Mouse (Mus musculus): ENCODE results near the gene Srp68.

DNA sequence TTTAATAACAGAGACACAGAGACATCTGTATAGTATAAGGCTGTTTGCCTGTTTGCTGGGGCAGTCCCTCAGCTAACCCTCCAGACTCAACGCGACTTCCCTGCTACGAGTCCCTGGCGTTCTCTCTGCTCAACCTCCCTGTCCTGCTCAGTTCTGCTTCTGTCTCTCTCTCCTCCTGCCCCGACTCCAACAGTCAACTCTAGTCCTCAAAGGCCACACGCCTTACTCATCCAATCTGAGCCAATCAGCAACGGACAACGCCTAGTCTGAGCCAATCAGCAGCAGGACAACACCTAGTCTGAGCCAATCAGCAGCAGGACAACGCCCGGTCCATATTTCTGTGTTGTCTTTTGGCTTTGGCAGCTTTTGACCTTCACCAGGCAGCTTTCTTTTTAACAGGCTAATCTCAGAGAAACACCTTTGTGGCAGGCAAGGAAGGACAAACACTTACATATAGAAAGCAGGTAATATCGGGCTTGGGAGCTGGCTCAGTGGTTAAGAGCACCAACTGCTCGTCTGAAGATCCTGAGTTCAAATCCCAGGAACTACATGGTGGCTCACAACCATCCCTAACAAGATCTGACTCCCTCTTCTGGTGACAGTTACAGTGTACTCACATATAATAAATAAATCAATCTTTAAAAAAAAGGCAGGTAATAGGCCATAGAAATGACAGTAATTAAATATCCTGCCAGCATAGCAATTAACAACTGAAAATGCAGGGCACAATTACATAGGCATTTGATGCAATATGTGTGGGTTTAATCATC, 33.9 kb upstream of the Srp68 start:
- no peak for TF ChIP-seq CTCF (IDR thresholded peaks at IDR 0.05; ENCODE audit: control insufficient read depth, insufficient read depth, insufficient read length)
- no peak for TF ChIP-seq MAX (IDR thresholded peaks at IDR 0.05)
- TF ChIP-seq USF1 (IDR thresholded peaks at IDR 0.05; ENCODE audit: low read depth): no peak

Data from C2C12 (cell line).